8 mouse cellular contexts compared by ENCODE assay signal in the genomic region with DNA sequence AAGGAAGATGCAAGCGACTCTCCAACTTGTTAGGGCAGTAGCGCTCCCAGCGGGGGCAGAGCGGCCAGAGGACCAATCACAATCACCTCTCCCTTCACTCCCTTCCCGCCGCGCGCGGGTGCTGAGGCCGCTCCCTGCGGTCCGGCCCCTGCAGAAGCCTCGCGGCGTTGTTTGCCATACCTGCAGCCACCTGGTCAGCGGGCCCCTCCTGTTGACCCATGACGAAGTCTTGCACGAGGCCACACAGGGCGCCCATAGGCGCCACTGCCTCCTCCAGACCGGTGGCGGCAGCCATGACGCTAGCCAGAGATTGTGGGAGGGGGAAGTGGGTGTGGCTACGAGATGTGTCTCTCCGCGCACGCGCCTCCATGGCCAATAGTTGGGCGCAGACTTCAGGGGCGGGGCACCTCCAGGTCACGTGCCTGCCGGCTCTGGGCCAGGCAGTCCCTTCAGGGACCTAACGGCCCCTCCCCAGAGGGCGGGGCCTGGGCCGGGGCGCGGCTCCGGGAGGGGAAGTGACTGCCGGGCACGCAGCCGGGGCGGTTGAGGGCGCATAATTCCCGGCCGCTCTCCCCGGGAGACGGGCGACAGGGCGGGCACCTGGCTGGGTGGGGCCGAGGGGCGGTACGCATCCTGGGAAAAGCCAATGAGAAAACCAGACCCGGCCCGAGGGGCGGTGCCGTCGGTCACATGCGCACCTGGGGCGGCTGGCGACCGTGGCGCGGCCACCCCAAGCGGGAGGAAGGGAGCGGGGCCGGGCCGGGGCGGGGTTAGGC. TPM values are rescaled to one million over a fixed set of nuclear protein-coding genes. Genes with fewer than 3 reads are reported as not detected.
DNase-seq lines count a peak whose midpoint lies in the region; ATAC-seq lines count a peak whose summit lies in the region.

Mms19 (minus strand) TSS at position 339 of the 776 bp plus-strand sequence.

- WGBS in heart, embryonic 14.5 days = under 1% methylated on average over 53 of the region's 68 CpGs
- WGBS in liver, embryonic 13.5 days (ENCODE audit: insufficient replicate concordance) = under 1% methylated on average over 62 of the region's 68 CpGs
- under 1% methylated on average over 67 of the region's 68 CpGs for WGBS in stomach, embryonic 16.5 days

- H3K36me3 ChIP-seq in heart, embryonic 14.5 days (ENCODE audit: control insufficient read depth, insufficient read depth, low read length) = no peaks in the 10 kb centered on the region; the same call in 1 of the 2 replicates
- 0 out of 2 replicates have a peak, but pooled peaks cover 3% of the 10 kb centered on the region for H3K36me3 ChIP-seq in liver, embryonic 13.5 days
- H3K36me3 ChIP-seq in stomach, embryonic 16.5 days (ENCODE audit: control insufficient read depth, insufficient read depth, low read length) = no peaks in the 10 kb centered on the region

- no peaks in the 10 kb centered on the region for H3K9me3 ChIP-seq in heart, embryonic 14.5 days (ENCODE audit: control insufficient read depth, low read length)
- H3K9me3 ChIP-seq in liver, embryonic 13.5 days (replicated peaks) = no peaks in the 10 kb centered on the region
- no peaks in the 10 kb centered on the region for H3K9me3 ChIP-seq in stomach, embryonic 16.5 days (replicated peaks; ENCODE audit: control insufficient read depth, low read length)

- peak within 1 kb of the TSS; percentile 89 for H3K9ac ChIP-seq in heart, embryonic 14.5 days (ENCODE audit: low read length)
- H3K9ac ChIP-seq in liver, embryonic 13.5 days = peak within 1 kb of the TSS; percentile 82
- peak within 1 kb of the TSS; percentile 91 for H3K9ac ChIP-seq in stomach, embryonic 16.5 days (ENCODE audit: low read length)

- no peaks in the 10 kb centered on the region for H3K27me3 ChIP-seq in heart, embryonic 14.5 days (ENCODE audit: control insufficient read depth, insufficient read depth, low read length)
- H3K27me3 ChIP-seq in liver, embryonic 13.5 days = peaks cover 37% of the 10 kb centered on the region
- no peaks in the 10 kb centered on the region for H3K27me3 ChIP-seq in stomach, embryonic 16.5 days (ENCODE audit: control insufficient read depth, insufficient read depth, low read length)

- H3K4me2 ChIP-seq in heart, embryonic 14.5 days (ENCODE audit: low read length) = peak within 1 kb of the TSS; percentile 94
- H3K4me2 ChIP-seq in liver, embryonic 13.5 days = peak within 1 kb of the TSS; percentile 96
- H3K4me2 ChIP-seq in stomach, embryonic 16.5 days (ENCODE audit: low read depth, low read length) = peak within 1 kb of the TSS; percentile 88

- H3K4me3 ChIP-seq in brown adipose tissue, adult 24 weeks (ENCODE audit: insufficient read depth, low read depth, low read length) = peak within 1 kb of the TSS; percentile 93
- peak within 1 kb of the TSS; percentile 82 to 86 for H3K4me3 ChIP-seq in heart, embryonic 14.5 days (ENCODE audit: control insufficient read depth in 1 of 2, insufficient read depth in 1 of 2, low read depth in 1 of 2, low read length in 2 of 2)
- H3K4me3 ChIP-seq in liver, embryonic 13.5 days (replicated peaks) = peak within 1 kb of the TSS; percentile 85
- peak within 1 kb of the TSS; percentile 96 for H3K4me3 ChIP-seq in stomach, embryonic 16.5 days (replicated peaks; ENCODE audit: low read length)

- H3K4me1 ChIP-seq in brown adipose tissue, adult 24 weeks (ENCODE audit: control insufficient read depth, insufficient read depth, insufficient read length, low read length) = no peaks in the 10 kb centered on the region
- peaks cover 5 to 26% of the 10 kb centered on the region in 2 experiments for H3K4me1 ChIP-seq in heart, embryonic 14.5 days (ENCODE audit: control insufficient read depth in 2 of 2, insufficient read depth in 2 of 2, low read length in 2 of 2)
- peaks cover 45% of the 10 kb centered on the region for H3K4me1 ChIP-seq in liver, embryonic 13.5 days (replicated peaks)
- peaks cover 12% of the 10 kb centered on the region for H3K4me1 ChIP-seq in stomach, embryonic 16.5 days (ENCODE audit: control insufficient read depth, insufficient read depth, low read length)

- ATAC-seq in heart, embryonic 14.5 days (ENCODE audit: insufficient number of reproducible peaks, insufficient read depth, low FRiP score, low read depth) = peak; percentile 96
- peak; percentile 93 for ATAC-seq in liver, embryonic 13.5 days (ENCODE audit: low read depth)
- ATAC-seq in stomach, embryonic 16.5 days (ENCODE audit: insufficient read depth, low FRiP score) = peak; percentile 95

- peak; percentile 100 for DNase-seq in CD4-positive, CD25-positive, alpha-beta regulatory T cell, adult 2 months (ENCODE audit: low read depth, low spot score)
- peak; percentile 95 for DNase-seq in fibroblast of lung, adult 2 months (ENCODE audit: low read depth)
- DNase-seq in kidney, postnatal 14 days = peak; percentile 100
- peak; percentile 100 for DNase-seq in liver, embryonic 13.5 days
- DNase-seq in neural tube, embryonic 10.5 days (ENCODE audit: extremely low spot score, low spot score) = peak; percentile 99

- peak within 1 kb of the TSS; percentile 73 for H3K27ac ChIP-seq in brown adipose tissue, adult 24 weeks (replicated peaks; ENCODE audit: low read depth, low read length)
- H3K27ac ChIP-seq in heart, embryonic 14.5 days (replicated peaks in 1 of 2; ENCODE audit: control insufficient read depth in 1 of 2, insufficient read depth in 1 of 2, low read depth in 2 of 2, low read length in 2 of 2) = peak within 1 kb of the TSS; percentile 93 to 94
- H3K27ac ChIP-seq in liver, embryonic 13.5 days = peak within 1 kb of the TSS; percentile 86
- peak within 1 kb of the TSS; percentile 93 for H3K27ac ChIP-seq in stomach, embryonic 16.5 days (ENCODE audit: low read length)

RNA-seq across cellular contexts. Expression of gene Mms19, which starts in this region (rescaled TPM):
- polyA plus RNA-seq in brown adipose tissue, adult 24 weeks (2012; ENCODE audit: insufficient read depth, insufficient read length, missing spikeins) = 8.6 and 9.6 TPM in 2 replicates
- polyA plus RNA-seq in heart, embryonic 14.5 days (2014; fragmentation: Nextera tagmentation; extraction: Ambion mirVana) = 24.4 and 28.3 TPM in 2 replicates
- 10.4 and 13.5 TPM in 2 replicates for polyA plus RNA-seq in liver, embryonic 13.5 days (2015; fragmentation: Nextera tagmentation; extraction: Ambion mirVana)
- polyA plus RNA-seq in stomach, embryonic 16.5 days (2015; fragmentation: Nextera tagmentation; extraction: Ambion mirVana) = 27.6 and 31.5 TPM in 2 replicates

Comparison
In these comparisons a context has a peak if more than half of its experiments do, and no peak if none do; other contexts are left out.
1. Peak in every context shown above with its lines: DNase-seq, ATAC-seq, H3K4me3 ChIP-seq and H3K27ac ChIP-seq.